ENCODE assay signal across 23 mouse cellular contexts in genomic region chr10:79755854-79756253, GRCm38 (mm10). TPM values are rescaled to one million over a fixed set of nuclear protein-coding genes. Genes with fewer than 3 reads are reported as not detected.
A peak's percentile ranks its signal among the peaks of the same experiment; 100 is the strongest.
DNase-seq lines count a peak whose midpoint lies in the region; ATAC-seq lines count a peak whose summit lies in the region.
"Had no signal": no experiment of that assay in that cellular context is flagged by ENCODE, and none has a peak within 500 bp of the region (broad histone marks: within the 10 kb centered on the region; RNA-seq: fewer than 3 reads in every experiment).

No protein-coding gene starts in this region.

- H3K9ac ChIP-seq in embryonic facial prominence, embryonic 13.5 days, result 0 out of 2 replicates have a peak overlapping the region, but pooled peaks have one; percentile 68
- no peak overlapping the region for H3K9ac ChIP-seq in midbrain, embryonic 16.5 days (ENCODE audit: low read depth, low read length)
- H3K9ac ChIP-seq in neural tube, embryonic 14.5 days (replicated peaks; ENCODE audit: low read depth, low read length), result no peak overlapping the region

- H3K9me3 ChIP-seq in embryonic facial prominence, embryonic 13.5 days, result no peaks in the 10 kb centered on the region
- H3K9me3 ChIP-seq in embryonic facial prominence, embryonic 10.5 days, result no peaks in the 10 kb centered on the region
- H3K9me3 ChIP-seq in midbrain, embryonic 10.5 days (replicated peaks), result no peaks in the 10 kb centered on the region
- H3K9me3 ChIP-seq in midbrain, embryonic 16.5 days (replicated peaks; ENCODE audit: control insufficient read depth, low read length, poor library complexity, severe bottlenecking), result no peaks in the 10 kb centered on the region
- H3K9me3 ChIP-seq in neural tube, embryonic 14.5 days (ENCODE audit: control insufficient read depth, low read length), result no peaks in the 10 kb centered on the region
- H3K9me3 ChIP-seq: embryonic facial prominence, embryonic 15.5 days; forebrain, embryonic 15.5 days had no signal

- WGBS in embryonic facial prominence, embryonic 13.5 days, result 65% methylated on average over 3 of the region's 3 CpGs
- 91% methylated on average over 3 of the region's 3 CpGs for whole genome bisulfite sequencing in embryonic facial prominence, embryonic 10.5 days
- WGBS in midbrain, embryonic 10.5 days, result 92% methylated on average over 3 of the region's 3 CpGs
- WGBS in midbrain, embryonic 16.5 days, result 85% methylated on average over 3 of the region's 3 CpGs
- 78% methylated on average over 3 of the region's 3 CpGs for WGBS in neural tube, embryonic 14.5 days

- no peak overlapping the region for H3K27ac ChIP-seq in embryonic facial prominence, embryonic 13.5 days
- H3K27ac ChIP-seq in embryonic facial prominence, embryonic 10.5 days (replicated peaks), result no peak overlapping the region
- H3K27ac ChIP-seq in midbrain, embryonic 10.5 days (replicated peaks), result no peak overlapping the region
- no peak overlapping the region for H3K27ac ChIP-seq in midbrain, embryonic 16.5 days (ENCODE audit: low read length)
- no peak overlapping the region for H3K27ac ChIP-seq in neural tube, embryonic 14.5 days (ENCODE audit: low read depth, low read length)
- H3K27ac ChIP-seq: embryonic facial prominence, embryonic 15.5 days; forebrain, embryonic 15.5 days had no signal

- H3K27me3 ChIP-seq in embryonic facial prominence, embryonic 13.5 days, result no peaks in the 10 kb centered on the region
- H3K27me3 ChIP-seq in embryonic facial prominence, embryonic 10.5 days (replicated peaks; ENCODE audit: low read depth, poor library complexity, severe bottlenecking), result 0 out of 2 replicates have a peak, but pooled peaks cover 9% of the 10 kb centered on the region
- H3K27me3 ChIP-seq in midbrain, embryonic 10.5 days (ENCODE audit: low read depth, poor library complexity, severe bottlenecking), result peaks cover 14% of the 10 kb centered on the region; the same call in 1 of the 2 replicates
- H3K27me3 ChIP-seq in midbrain, embryonic 16.5 days (ENCODE audit: control insufficient read depth, insufficient read depth, low read depth, low read length), result no peaks in the 10 kb centered on the region
- H3K27me3 ChIP-seq in neural tube, embryonic 14.5 days (ENCODE audit: control insufficient read depth, insufficient read depth, low read length), result no peaks in the 10 kb centered on the region
- H3K27me3 ChIP-seq: CH12.LX; embryonic facial prominence, embryonic 15.5 days; forebrain, embryonic 15.5 days had no signal

- DNase-seq in embryonic facial prominence, embryonic 10.5 days (ENCODE audit: low spot score), result no peak
- DNase-seq in midbrain, embryonic 10.5 days (ENCODE audit: low spot score), result no peak
- peak; percentile 57 for DNase-seq in R1 (ENCODE audit: low read depth, low spot score)
- no peak for DNase-seq in yolk sac, embryonic 10.5 days (ENCODE audit: low spot score)
- DNase-seq: adrenal gland, postnatal 10 days; B cell, adult 2 months; embryo, embryonic 11 days; gastrocnemius, postnatal 10 days; kidney, adult 9 months; kidney, postnatal 14 days; left cerebral cortex, postnatal 4 days; lung, postnatal 4 days had no signal

- no peak overlapping the region for H3K4me3 ChIP-seq in embryonic facial prominence, embryonic 13.5 days
- no peak overlapping the region for H3K4me3 ChIP-seq in embryonic facial prominence, embryonic 10.5 days
- peak overlapping the region; percentile 54 for H3K4me3 ChIP-seq in midbrain, embryonic 10.5 days
- H3K4me3 ChIP-seq in midbrain, embryonic 16.5 days (ENCODE audit: low read depth, low read length), result no peak overlapping the region
- peak overlapping the region; percentile 28; the same call in 1 of the 2 replicates for H3K4me3 ChIP-seq in neural tube, embryonic 14.5 days (ENCODE audit: low read depth, low read length)

- no peak overlapping the region for H3K4me2 ChIP-seq in embryonic facial prominence, embryonic 13.5 days
- H3K4me2 ChIP-seq in midbrain, embryonic 16.5 days (ENCODE audit: low read length), result no peak overlapping the region
- H3K4me2 ChIP-seq in neural tube, embryonic 14.5 days (ENCODE audit: low read depth, low read length), result no peak overlapping the region

- peaks cover 51% of the 10 kb centered on the region for H3K36me3 ChIP-seq in embryonic facial prominence, embryonic 13.5 days
- peaks cover 54% of the 10 kb centered on the region for H3K36me3 ChIP-seq in embryonic facial prominence, embryonic 10.5 days (replicated peaks)
- H3K36me3 ChIP-seq in midbrain, embryonic 10.5 days, result peaks cover 52% of the 10 kb centered on the region
- H3K36me3 ChIP-seq in midbrain, embryonic 16.5 days (ENCODE audit: control insufficient read depth, insufficient read depth, low read length), result peaks cover 21% of the 10 kb centered on the region
- H3K36me3 ChIP-seq in neural tube, embryonic 14.5 days (ENCODE audit: control insufficient read depth, insufficient read depth, low read length), result peaks cover 26% of the 10 kb centered on the region

- no peak for ATAC-seq in embryonic facial prominence, embryonic 13.5 days (ENCODE audit: insufficient number of reproducible peaks, insufficient read depth, low FRiP score, low TSS enrichment, low read depth)
- no peak for ATAC-seq in midbrain, embryonic 16.5 days
- ATAC-seq in neural tube, embryonic 14.5 days (ENCODE audit: low read depth), result no peak

- H3K4me1 ChIP-seq in embryonic facial prominence, embryonic 13.5 days, result peaks cover 10% of the 10 kb centered on the region
- peaks cover 14% of the 10 kb centered on the region for H3K4me1 ChIP-seq in embryonic facial prominence, embryonic 10.5 days
- H3K4me1 ChIP-seq in midbrain, embryonic 10.5 days, result peaks cover 13% of the 10 kb centered on the region
- H3K4me1 ChIP-seq in midbrain, embryonic 16.5 days (ENCODE audit: control insufficient read depth, insufficient read depth, low read length), result peaks cover 5% of the 10 kb centered on the region; the same call in 1 of the 2 replicates
- no peaks in the 10 kb centered on the region for H3K4me1 ChIP-seq in neural tube, embryonic 14.5 days (ENCODE audit: control insufficient read depth, insufficient read depth, low read length)

RNA-seq across cellular contexts. Expression of gene Fgf22, which starts 1.0 kb away (rescaled TPM):
- 0.54 and 0.80 TPM in 2 replicates for polyA plus RNA-seq in embryonic facial prominence, embryonic 13.5 days (2015; fragmentation: Nextera tagmentation; extraction: Ambion mirVana)
- polyA plus RNA-seq in embryonic facial prominence, embryonic 10.5 days (2016; fragmentation: Nextera tagmentation; extraction: Ambion mirVana), result 0.46 TPM in 1 of 2 replicates, not detected in the other
- polyA plus RNA-seq in midbrain, embryonic 10.5 days (2016; fragmentation: Nextera tagmentation; extraction: Ambion mirVana), result 0.27 and 0.42 TPM in 2 replicates
- polyA plus RNA-seq in midbrain, embryonic 16.5 days (2015; fragmentation: Nextera tagmentation; extraction: Ambion mirVana), result 1.8 TPM in 2 replicates
- polyA plus RNA-seq in neural tube, embryonic 14.5 days (2014; fragmentation: Nextera tagmentation; extraction: Ambion mirVana), result 2.0 and 2.3 TPM in 2 replicates
- polyA plus RNA-seq: intestine, embryonic 16.5 days; liver, adult 2 months; liver, embryonic 16.5 days had no signal

RNA-seq across cellular contexts. Expression of gene Polrmt, which starts 9.5 kb away (rescaled TPM):
- polyA plus RNA-seq in embryonic facial prominence, embryonic 13.5 days (2015; fragmentation: Nextera tagmentation; extraction: Ambion mirVana), result 42.8 and 50.9 TPM in 2 replicates
- polyA plus RNA-seq in embryonic facial prominence, embryonic 10.5 days (2016; fragmentation: Nextera tagmentation; extraction: Ambion mirVana), result 52.8 and 54.3 TPM in 2 replicates
- polyA plus RNA-seq in midbrain, embryonic 10.5 days (2016; fragmentation: Nextera tagmentation; extraction: Ambion mirVana), result 48.6 and 51.7 TPM in 2 replicates
- polyA plus RNA-seq in midbrain, embryonic 16.5 days (2015; fragmentation: Nextera tagmentation; extraction: Ambion mirVana), result 45.3 and 45.9 TPM in 2 replicates
- 34.9 and 36.7 TPM in 2 replicates for polyA plus RNA-seq in neural tube, embryonic 14.5 days (2014; fragmentation: Nextera tagmentation; extraction: Ambion mirVana)

RNA-seq across cellular contexts. Expression of gene Rnf126, which starts 10.9 kb away (rescaled TPM):
- polyA plus RNA-seq in embryonic facial prominence, embryonic 13.5 days (2015; fragmentation: Nextera tagmentation; extraction: Ambion mirVana), result 79.2 and 96.5 TPM in 2 replicates
- 125 and 126 TPM in 2 replicates for polyA plus RNA-seq in embryonic facial prominence, embryonic 10.5 days (2016; fragmentation: Nextera tagmentation; extraction: Ambion mirVana)
- polyA plus RNA-seq in midbrain, embryonic 10.5 days (2016; fragmentation: Nextera tagmentation; extraction: Ambion mirVana), result 109 and 118 TPM in 2 replicates
- polyA plus RNA-seq in midbrain, embryonic 16.5 days (2015; fragmentation: Nextera tagmentation; extraction: Ambion mirVana), result 90.2 and 92.3 TPM in 2 replicates
- 89.3 and 93.7 TPM in 2 replicates for polyA plus RNA-seq in neural tube, embryonic 14.5 days (2014; fragmentation: Nextera tagmentation; extraction: Ambion mirVana)

RNA-seq across cellular contexts. Expression of gene Fstl3, which starts 21.2 kb away (rescaled TPM):
- polyA plus RNA-seq in embryonic facial prominence, embryonic 13.5 days (2015; fragmentation: Nextera tagmentation; extraction: Ambion mirVana), result 7.5 and 8.3 TPM in 2 replicates
- 1.9 and 2.2 TPM in 2 replicates for polyA plus RNA-seq in embryonic facial prominence, embryonic 10.5 days (2016; fragmentation: Nextera tagmentation; extraction: Ambion mirVana)
- 1.1 and 1.8 TPM in 2 replicates for polyA plus RNA-seq in midbrain, embryonic 10.5 days (2016; fragmentation: Nextera tagmentation; extraction: Ambion mirVana)
- 2.2 and 3.5 TPM in 2 replicates for polyA plus RNA-seq in midbrain, embryonic 16.5 days (2015; fragmentation: Nextera tagmentation; extraction: Ambion mirVana)
- 1.7 and 2.3 TPM in 2 replicates for polyA plus RNA-seq in neural tube, embryonic 14.5 days (2014; fragmentation: Nextera tagmentation; extraction: Ambion mirVana)

RNA-seq across cellular contexts. Expression of gene Prss57, which starts 34.9 kb away (rescaled TPM):
- polyA plus RNA-seq in embryonic facial prominence, embryonic 13.5 days (2015; fragmentation: Nextera tagmentation; extraction: Ambion mirVana), result not detected in 2 replicates
- polyA plus RNA-seq in embryonic facial prominence, embryonic 10.5 days (2016; fragmentation: Nextera tagmentation; extraction: Ambion mirVana), result 0.05 TPM in 1 of 2 replicates, not detected in the other
- polyA plus RNA-seq in midbrain, embryonic 10.5 days (2016; fragmentation: Nextera tagmentation; extraction: Ambion mirVana), result 0.05 TPM in 1 of 2 replicates, not detected in the other
- 0.19 TPM in 2 replicates for polyA plus RNA-seq in midbrain, embryonic 16.5 days (2015; fragmentation: Nextera tagmentation; extraction: Ambion mirVana)
- not detected in 2 replicates for polyA plus RNA-seq in neural tube, embryonic 14.5 days (2014; fragmentation: Nextera tagmentation; extraction: Ambion mirVana)
- polyA plus RNA-seq: embryonic facial prominence, embryonic 15.5 days; heart, embryonic 11.5 days; heart, postnatal 0 days; liver, adult 2 months had no signal

Comparison
In these comparisons a context has a peak if more than half of its experiments do, and no peak if none do; other contexts are left out.
1. H3K4me3 ChIP-seq: peak in midbrain, embryonic 10.5 days (single experiment) and neural tube, embryonic 14.5 days (single experiment); none in embryonic facial prominence, embryonic 13.5 days (single experiment), embryonic facial prominence, embryonic 10.5 days (single experiment) and midbrain, embryonic 16.5 days (single experiment).